Mouse (Mus musculus): Measurements from ENCODE around the gene Foxk1.

The Foxk1 gene

GRCm38 (mm10) chr5:142387716-142388115, 13.6 kb upstream of the Foxk1 start:
- DNase-seq (ENCODE audit: low read depth): peak; percentile 57

DNA sequence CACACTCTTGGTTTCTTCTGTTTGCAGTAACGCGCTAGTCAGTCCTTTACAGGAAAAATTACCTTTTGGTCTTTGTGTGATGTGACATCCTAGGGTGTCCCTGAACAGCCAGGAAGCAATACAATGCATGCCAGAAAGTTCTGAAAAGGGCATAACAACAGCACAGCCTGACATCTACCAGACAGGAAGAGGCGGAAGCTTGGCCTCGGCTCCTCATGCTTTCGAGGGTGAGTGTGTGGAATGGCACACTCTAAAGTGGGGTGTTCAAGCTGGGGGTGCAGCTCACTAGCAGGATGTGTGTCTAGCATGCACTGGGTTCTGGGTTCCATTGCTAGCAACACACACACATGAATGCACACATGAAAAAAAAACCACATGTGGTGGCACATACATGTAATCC, 9.6 kb upstream of the Foxk1 start:
- DNase-seq (ENCODE audit: low read depth): peak; percentile 54

DNA sequence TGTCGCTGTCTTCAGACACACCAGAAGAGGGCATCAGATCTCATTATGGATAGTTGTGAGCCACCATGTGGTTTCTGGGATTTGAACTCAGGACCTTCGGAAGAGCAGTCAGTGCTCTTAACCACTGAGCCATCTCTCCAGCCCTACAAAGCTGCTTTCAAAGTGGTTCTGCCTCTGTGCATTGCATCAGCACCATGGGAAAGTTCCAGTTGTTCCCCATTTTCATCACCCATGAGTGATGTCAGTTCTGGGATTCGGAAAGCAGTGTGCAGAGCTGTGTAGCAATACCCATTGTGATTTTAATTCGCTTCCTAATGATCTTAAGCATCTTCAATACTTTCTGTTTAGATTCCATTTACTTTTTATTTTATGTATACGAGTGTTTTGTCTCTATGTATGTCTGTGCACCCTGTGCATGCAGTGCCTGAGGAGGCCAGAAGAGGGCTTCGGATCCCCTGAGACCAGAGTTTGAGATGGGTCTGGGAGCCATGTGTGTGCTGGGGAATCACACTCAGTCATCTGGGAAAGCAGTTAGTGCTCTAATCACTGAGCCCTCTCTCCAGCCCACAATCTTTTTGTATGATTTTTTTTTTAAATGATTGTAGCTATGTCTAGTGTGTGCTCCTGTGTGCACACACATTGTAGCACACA, 6.6 kb upstream of the Foxk1 start:
- peak; percentile 50 for DNase-seq (ENCODE audit: low read depth)

DNA sequence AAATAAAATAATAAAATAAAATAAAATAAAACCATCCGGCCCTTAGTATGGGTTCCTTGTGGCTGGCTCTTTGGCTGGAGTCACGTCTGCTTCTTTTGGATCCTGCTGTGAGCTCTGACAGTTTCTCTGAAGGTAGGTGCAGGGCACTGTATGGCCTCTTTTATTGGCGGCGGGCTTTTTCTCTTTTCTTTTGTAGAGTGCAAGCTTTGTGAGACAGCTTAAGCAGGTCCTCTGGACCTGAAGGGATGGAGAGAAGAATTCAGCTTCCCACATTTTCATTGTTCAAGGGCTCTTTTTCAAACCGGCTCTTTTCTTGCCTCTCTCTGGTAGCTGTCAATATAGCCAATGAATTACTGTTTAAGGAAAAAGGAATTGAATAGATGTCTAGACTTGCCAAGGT, 5.4 kb upstream of the Foxk1 start:
- no peak for DNase-seq (ENCODE audit: low read depth)

- peak; percentile 39 for DNase-seq (ENCODE audit: low read depth)
Observed at GRCm38 (mm10) chr5:142400181-142400883, 965 bp upstream of the Foxk1 start.

DNA sequence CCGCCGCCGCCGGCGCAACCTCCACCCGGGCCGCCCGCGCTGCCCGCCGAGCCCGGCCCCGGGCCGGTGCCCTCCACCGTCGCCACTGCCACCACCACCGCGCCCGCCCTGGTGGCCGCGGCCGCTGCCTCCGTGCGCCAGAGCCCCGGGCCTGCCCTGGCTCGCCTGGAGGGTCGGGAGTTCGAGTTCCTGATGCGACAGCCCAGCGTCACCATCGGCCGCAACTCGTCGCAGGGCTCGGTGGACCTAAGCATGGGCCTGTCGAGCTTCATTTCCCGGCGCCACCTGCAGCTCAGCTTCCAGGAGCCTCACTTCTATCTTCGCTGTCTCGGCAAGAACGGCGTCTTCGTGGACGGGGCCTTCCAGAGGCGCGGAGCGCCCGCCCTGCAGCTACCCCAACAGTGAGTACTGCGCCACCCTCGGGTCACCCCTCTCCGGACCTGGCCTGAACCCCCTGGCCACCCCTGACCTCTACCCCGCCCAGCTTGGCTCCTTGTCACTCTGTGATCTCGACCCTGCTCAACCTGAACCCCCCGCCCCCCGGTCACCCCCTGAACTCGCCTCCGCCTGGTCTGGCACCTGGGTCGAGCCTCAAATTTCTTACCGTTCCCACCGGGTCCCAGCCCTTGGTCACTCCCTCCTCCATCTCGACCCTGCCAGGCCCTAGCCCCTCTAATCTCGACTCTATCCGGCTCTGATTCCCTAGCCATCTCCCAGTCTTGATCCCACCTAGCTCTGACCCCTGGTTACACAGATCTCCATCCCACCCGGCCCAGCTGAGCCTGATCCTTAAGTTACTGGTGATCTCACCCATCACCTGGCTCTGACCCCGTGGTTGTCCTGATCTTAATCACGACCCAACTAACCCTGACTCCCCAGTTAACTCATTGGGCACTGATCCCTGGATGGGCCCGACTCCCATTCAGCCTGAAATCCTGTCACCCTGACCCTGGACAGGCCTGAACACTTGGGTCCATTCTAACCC, 636 bp downstream of the Foxk1 start:
- DNase-seq (ENCODE audit: low read depth): peak; percentile 63

GRCm38 (mm10) chr5:142403694-142404093, 2.4 kb downstream of the Foxk1 start:
- no peak for DNase-seq (ENCODE audit: low read depth)

- peak; percentile 54 for DNase-seq (ENCODE audit: low read depth)
Observed at GRCm38 (mm10) chr5:142404307-142404706, 3.0 kb downstream of the Foxk1 start.

DNA sequence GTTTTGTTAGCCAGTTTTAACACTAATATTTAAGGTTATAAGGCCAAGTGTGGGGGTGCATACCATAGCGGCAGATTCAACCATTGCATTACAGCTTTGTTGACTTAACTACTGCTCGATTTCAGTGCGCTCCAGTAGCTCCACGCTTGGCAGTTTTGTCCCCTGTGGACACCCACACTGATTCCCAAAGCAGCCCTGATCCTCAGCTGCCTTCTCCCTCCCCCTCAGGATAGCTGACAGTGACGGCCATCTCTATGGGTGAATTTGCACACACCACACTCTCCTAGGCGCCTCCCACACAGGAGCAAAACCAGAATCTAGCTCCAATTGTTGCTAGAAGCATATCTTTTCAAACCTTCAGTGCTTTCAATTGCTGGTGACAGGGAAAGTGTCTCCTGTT, 4.1 kb downstream of the Foxk1 start:
- no peak for DNase-seq (ENCODE audit: low read depth)

GRCm38 (mm10) chr5:142406401-142406800, 5.1 kb downstream of the Foxk1 start:
- peak; percentile 70 for DNase-seq (ENCODE audit: low read depth)

- peak; percentile 42 for DNase-seq (ENCODE audit: low read depth)
Observed at GRCm38 (mm10) chr5:142406937-142407336, 5.6 kb downstream of the Foxk1 start.

DNA sequence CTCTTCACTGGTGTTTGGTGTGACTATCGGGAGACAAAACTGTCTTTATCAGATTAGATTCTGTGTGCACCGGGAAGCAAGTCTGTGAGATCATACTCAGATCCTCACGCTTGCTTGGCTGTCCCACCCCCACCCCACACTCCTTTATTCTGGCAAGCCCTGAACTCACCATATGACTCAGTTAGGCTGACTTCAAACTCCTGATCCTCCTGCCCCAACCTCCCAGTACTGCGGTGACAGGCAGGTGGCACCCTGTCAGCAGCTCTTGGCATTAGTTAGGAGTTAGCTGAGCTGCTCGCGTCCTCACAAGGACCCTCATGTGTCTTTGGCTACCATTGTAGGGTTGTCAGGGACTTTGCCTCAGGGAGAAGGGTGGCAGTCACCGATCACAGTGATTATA, 6.1 kb downstream of the Foxk1 start:
- DNase-seq (ENCODE audit: low read depth): peak; percentile 59

DNA sequence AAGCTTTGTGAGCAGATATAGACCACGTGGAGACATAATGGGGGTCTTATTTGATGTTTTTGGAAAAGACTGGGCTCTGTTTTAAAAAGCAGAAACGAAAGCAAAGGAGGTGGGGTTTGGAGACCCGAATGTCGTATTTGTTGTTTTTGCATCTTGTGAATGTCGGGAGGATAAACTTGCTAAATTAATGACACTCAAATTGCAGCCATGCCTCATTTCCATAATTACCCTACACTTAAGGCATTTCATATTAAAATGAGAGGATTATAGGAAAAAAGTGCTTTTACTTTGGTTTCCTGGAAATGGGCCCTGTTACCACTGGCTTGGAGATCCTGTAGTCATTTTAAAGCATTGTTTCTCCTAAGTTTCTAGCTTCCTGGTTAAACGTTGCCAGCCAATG, 7.9 kb downstream of the Foxk1 start:
- no peak for DNase-seq (ENCODE audit: low read depth)

- DNase-seq (ENCODE audit: low read depth): no peak
Observed at GRCm38 (mm10) chr5:142410348-142410747, 9.1 kb downstream of the Foxk1 start.

DNA sequence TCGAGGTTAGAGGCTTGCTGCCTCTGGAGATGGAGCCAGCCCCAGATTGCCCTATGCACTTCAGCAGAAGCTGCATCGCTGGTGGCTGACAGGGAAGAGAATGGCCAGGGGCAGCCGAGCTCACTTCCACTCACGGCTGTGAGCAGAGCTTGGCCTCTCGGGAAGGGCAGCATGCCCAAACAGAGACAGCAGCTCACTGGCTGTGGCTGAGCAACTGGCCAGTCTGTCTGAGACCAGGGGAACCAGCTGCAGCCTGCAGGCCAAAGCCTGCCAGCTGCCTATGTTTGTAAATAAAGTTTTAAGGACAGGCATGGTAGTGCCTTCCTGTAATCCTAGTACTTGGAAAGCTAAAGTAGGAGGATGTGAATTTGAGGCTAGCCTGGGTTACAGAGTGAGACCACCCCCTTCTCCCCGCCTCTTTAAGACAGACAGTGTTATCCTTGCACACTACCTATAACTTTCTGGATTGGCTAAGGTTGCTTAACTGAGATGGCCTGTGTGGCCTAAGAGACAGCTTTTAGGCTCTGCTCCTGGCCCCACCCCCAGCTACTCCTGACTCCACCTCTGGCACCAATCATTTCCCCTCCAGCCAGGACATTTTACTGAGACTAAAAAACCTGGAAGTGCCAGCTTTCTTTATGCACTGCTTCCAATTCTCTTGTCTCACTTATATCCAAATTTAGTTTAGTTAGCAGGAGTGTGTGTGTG, 11.5 kb downstream of the Foxk1 start:
- no peak for DNase-seq (ENCODE audit: low read depth)

GRCm38 (mm10) chr5:142413723-142414445, 12.6 kb downstream of the Foxk1 start:
- no peak for DNase-seq (ENCODE audit: low read depth)

GRCm38 (mm10) chr5:142415401-142415800, 14.1 kb downstream of the Foxk1 start:
- no peak for DNase-seq (ENCODE audit: low read depth)

GRCm38 (mm10) chr5:142416070-142416775, 14.9 kb downstream of the Foxk1 start:
- DNase-seq (ENCODE audit: low read depth): peak; percentile 83

DNA sequence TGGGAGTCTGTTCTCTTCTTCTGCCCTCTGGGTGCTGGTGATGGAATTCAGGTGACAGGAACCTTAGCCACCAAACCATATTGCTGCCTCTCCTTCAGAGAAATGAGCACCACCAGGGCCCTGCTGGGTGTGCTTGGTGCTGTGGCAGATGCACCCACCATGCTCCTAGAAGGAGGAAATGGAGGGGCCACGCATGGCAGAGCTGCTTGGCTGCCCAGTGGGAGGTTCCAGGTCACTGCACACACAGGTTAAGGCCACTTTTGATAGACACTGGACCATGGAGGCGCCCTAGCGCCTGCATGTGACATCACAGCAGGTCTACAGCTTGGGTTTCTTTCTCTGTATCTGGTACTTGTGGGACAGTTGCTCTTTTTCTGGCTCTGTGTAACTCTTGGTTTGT, 15.8 kb downstream of the Foxk1 start:
- no peak for DNase-seq (ENCODE audit: low read depth)

GRCm38 (mm10) chr5:142417876-142418275, 16.6 kb downstream of the Foxk1 start:
- DNase-seq (ENCODE audit: low read depth): no peak

- no peak for DNase-seq (ENCODE audit: low read depth)
Observed at GRCm38 (mm10) chr5:142418419-142418818, 17.1 kb downstream of the Foxk1 start.
